Mouse (Mus musculus): ENCODE results near the gene Jak2. TPM values are rescaled to one million over a fixed set of nuclear protein-coding genes. Genes with fewer than 3 reads are reported as not detected.

Gene Jak2
- polyA plus RNA-seq, 1 experiment from 2014 or later: 11.7 TPM

Other genes with a start within 250 kb of the Jak2 start
- 85.3 and 88.0 TPM in 2 replicates for gene Ak3, start 203.9 kb upstream of the Jak2 start, polyA plus RNA-seq (2015; fragmentation: Nextera tagmentation; extraction: Ambion mirVana)
- gene Rcl1, start 150.5 kb upstream of the Jak2 start, polyA plus RNA-seq (2015; fragmentation: Nextera tagmentation; extraction: Ambion mirVana): 47.1 and 48.3 TPM in 2 replicates
- 9.0 and 9.9 TPM in 2 replicates for gene Insl6, start 73.5 kb downstream of the Jak2 start, polyA plus RNA-seq (2015; fragmentation: Nextera tagmentation; extraction: Ambion mirVana)
- 0.16 and 0.39 TPM in 2 replicates for gene Rln1, start 82.8 kb downstream of the Jak2 start, polyA plus RNA-seq (2015; fragmentation: Nextera tagmentation; extraction: Ambion mirVana)
- 79.0 and 83.9 TPM in 2 replicates for gene Plgrkt, start 115.6 kb downstream of the Jak2 start, polyA plus RNA-seq (2015; fragmentation: Nextera tagmentation; extraction: Ambion mirVana)
- gene Cd274, start 115.6 kb downstream of the Jak2 start, polyA plus RNA-seq (2015; fragmentation: Nextera tagmentation; extraction: Ambion mirVana): 0.71 and 0.72 TPM in 2 replicates
- not detected in 2 replicates for gene Pdcd1lg2, start 159.1 kb downstream of the Jak2 start, polyA plus RNA-seq (2015; fragmentation: Nextera tagmentation; extraction: Ambion mirVana)